Mouse (Mus musculus): ENCODE results near the gene Kcnk5. TPM values are rescaled to one million over a fixed set of nuclear protein-coding genes. Genes with fewer than 3 reads are reported as not detected.

The Kcnk5 gene
- polyA plus RNA-seq, 1 experiment: not detected

DNA sequence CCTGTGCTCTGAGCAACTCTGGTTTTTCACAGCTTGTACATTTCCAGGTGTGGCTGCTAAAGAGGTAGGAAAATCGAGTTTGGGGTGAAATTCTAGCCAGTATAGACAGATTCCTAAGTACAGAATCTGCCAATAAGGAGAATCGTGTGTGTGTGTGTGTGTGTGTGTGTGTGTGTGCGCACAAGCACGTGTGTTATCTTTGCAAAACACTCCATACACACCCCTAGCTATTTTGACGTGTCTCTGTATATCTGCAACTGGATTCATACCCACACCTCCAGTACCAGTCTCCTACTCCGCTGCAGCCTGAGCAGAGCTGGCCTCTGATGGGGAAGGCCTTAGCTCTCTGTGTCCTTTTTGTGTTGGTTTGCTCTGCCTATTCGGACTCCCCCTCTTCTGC, 28.3 kb upstream of the Kcnk5 start:
- 87% methylated on average over 7 of the region's 7 CpGs for WGBS
- H3K4me1 ChIP-seq (ENCODE audit: control insufficient read depth, insufficient read depth, low read length): peaks cover 3% of the 10 kb centered on the region; the same call in 1 of the 2 replicates
- no peak overlapping the region for H3K4me3 ChIP-seq (ENCODE audit: insufficient read depth, low read depth, low read length)
- no peak overlapping the region for H3K27ac ChIP-seq (ENCODE audit: insufficient read depth, low read depth, low read length)
- TF ChIP-seq POLR2A (IDR thresholded peaks at IDR 0.05; ENCODE audit: insufficient read depth, low read depth, low read length) (no peak), CTCF (IDR thresholded peaks at IDR 0.05; ENCODE audit: insufficient read depth, low read depth, low read length) (no peak)

DNA sequence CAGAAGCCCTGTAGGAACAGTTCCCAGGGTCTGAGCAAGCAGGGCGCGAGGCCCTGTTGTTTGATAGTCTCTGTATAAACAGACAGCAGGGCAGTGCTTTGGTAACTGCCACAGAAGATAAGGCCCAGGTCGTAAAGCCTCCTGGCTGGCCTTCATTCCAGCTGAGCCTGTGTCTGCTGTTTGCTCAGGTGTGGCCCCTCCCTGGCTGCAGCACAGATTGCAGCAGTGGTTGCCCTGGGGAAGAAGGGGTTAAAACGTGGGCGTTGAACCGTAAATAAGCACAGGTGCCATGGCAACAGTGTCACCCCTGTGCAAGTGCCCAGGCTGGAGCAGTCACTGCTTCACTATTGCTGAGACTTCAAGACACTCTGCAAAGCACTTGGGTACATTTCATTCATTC, 26.8 kb upstream of the Kcnk5 start:
- Histone ChIP-seq H3K27ac (ENCODE audit: insufficient read depth, low read depth, low read length) (no peak overlapping the region), H3K4me3 (ENCODE audit: insufficient read depth, low read depth, low read length) (no peak overlapping the region), H3K4me1 (ENCODE audit: control insufficient read depth, insufficient read depth, low read length) (peaks cover 3% of the 10 kb centered on the region; the same call in 1 of the 2 replicates)
- no peak for TF ChIP-seq POLR2A (IDR thresholded peaks at IDR 0.05; ENCODE audit: insufficient read depth, low read depth, low read length)
- no peak for TF ChIP-seq CTCF (IDR thresholded peaks at IDR 0.05; ENCODE audit: insufficient read depth, low read depth, low read length)
- WGBS: 38% methylated on average over 6 of the region's 6 CpGs

DNA sequence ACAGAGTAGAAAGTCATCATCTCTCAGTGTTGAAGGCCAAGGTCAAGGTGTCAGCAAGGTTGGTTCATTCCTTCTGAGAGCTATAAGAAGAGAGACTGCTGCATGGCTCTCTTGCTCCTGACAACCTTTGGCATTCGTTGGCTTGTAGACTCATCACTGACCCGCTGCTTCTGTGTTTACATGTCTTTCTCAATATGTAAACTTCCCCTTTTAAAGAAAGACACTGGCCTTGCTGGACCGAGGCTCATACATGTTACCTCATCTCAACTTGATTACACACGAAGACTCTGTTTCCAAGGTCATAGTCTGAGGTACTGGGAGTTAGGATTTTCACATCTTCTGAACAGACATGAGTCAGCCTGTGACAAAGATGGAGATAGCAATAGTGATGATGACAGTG, 24.1 kb upstream of the Kcnk5 start:
- Histone ChIP-seq H3K4me1 (ENCODE audit: control insufficient read depth, insufficient read depth, low read length) (peaks cover 3% of the 10 kb centered on the region; the same call in 1 of the 2 replicates), H3K4me3 (ENCODE audit: insufficient read depth, low read depth, low read length) (no peak overlapping the region), H3K27ac (ENCODE audit: insufficient read depth, low read depth, low read length) (no peak overlapping the region)
- TF ChIP-seq CTCF (IDR thresholded peaks at IDR 0.05; ENCODE audit: insufficient read depth, low read depth, low read length) (no peak), POLR2A (IDR thresholded peaks at IDR 0.05; ENCODE audit: insufficient read depth, low read depth, low read length) (no peak)
- 91% methylated on average over 4 of the region's 4 CpGs for WGBS

DNA sequence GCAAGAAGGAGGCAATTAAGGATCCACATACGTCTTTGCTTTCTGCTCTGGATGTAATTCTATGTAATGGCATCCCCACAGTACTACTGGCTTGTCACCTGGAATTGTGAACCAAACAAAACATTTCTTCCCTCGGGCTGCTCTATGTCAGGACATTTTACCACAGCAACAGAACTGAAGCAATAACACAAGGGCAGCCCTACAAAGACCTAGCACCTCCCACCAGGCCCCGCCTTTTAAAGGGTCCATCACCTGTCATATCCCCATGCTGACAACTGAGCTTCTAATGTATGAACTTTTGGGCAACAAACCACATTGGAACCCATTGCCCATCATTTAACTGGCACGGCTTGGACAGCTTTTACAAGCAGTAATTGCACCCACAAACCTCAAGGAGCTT, 21.7 kb upstream of the Kcnk5 start:
- no peak overlapping the region for H3K27ac ChIP-seq (ENCODE audit: insufficient read depth, low read depth, low read length)
- peaks cover 1% of the 10 kb centered on the region; the same call in 1 of the 2 replicates for H3K4me1 ChIP-seq (ENCODE audit: control insufficient read depth, insufficient read depth, low read length)
- 62% methylated on average over 4 of the region's 4 CpGs for WGBS

DNA sequence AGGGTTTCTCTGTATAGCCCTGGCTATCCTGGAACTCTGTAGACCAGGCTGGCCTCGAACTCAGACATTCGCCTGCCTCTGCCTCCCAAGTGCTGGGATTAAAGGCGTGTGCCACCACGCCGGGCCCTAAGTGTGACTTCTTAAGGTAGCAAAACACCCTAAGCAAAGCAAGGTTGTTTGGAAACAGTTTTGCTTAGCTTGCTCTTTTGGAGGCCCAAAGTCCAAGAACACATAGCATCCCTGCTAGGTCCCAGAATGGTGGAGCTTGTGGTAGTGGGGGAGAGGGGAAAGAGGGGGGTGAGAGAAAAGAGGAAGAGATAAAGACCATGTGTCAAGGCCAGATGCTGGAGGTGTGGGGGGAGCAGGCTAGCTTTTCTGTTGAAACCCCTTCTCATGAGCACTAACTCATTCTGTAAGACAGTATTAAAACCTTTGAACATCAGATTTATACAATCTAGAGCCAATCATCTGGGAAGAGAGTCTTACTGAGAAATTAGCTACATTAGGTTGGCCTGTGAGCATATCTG, 21.1 kb upstream of the Kcnk5 start:
- WGBS: 98% methylated on average over 5 of the region's 5 CpGs
- TF ChIP-seq CTCF (IDR thresholded peaks at IDR 0.05; ENCODE audit: insufficient read depth, low read depth, low read length) (no peak), POLR2A (IDR thresholded peaks at IDR 0.05; ENCODE audit: insufficient read depth, low read depth, low read length) (no peak)
- H3K4me3 ChIP-seq (ENCODE audit: insufficient read depth, low read depth, low read length): no peak overlapping the region
- H3K27ac ChIP-seq (ENCODE audit: insufficient read depth, low read depth, low read length): no peak overlapping the region
- no peaks in the 10 kb centered on the region for H3K4me1 ChIP-seq (ENCODE audit: control insufficient read depth, insufficient read depth, low read length)

More for the DNA sequence above, 21.7 kb upstream of the Kcnk5 start:
- H3K4me3 ChIP-seq (ENCODE audit: insufficient read depth, low read depth, low read length): no peak overlapping the region
- TF ChIP-seq CTCF (IDR thresholded peaks at IDR 0.05; ENCODE audit: insufficient read depth, low read depth, low read length): no peak
- TF ChIP-seq POLR2A (IDR thresholded peaks at IDR 0.05; ENCODE audit: insufficient read depth, low read depth, low read length): no peak

DNA sequence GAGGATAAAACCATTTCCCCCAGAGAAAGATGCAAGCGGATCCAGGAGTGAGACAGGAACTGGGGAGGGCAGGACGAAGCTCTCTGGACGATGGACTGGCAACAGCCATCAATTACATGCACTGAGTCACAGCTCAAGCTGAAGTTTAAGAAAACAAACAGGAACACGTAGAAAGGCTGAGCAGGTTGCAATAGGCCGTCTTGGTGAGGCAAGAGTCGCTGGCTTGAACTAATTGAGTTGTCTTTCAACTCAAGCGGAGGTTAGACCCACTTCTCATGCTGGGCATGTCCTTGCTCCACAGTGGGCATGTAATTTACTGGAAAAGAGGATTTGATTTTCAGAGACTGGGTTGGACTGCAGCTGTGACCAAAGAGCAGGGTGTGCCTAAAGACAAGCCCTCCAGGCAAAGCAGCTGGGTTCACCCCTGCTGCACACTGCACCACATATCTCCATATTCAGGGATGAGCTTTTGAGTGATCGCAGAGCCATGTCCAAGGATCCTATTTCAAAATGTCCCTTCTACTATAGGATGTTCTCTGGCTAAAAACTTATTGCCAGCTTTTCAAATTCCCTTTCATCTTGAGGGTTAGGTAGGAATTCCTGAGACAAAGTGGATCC, 19.6 kb upstream of the Kcnk5 start:
- no peak for TF ChIP-seq POLR2A (IDR thresholded peaks at IDR 0.05; ENCODE audit: insufficient read depth, low read depth, low read length)
- no peak for TF ChIP-seq CTCF (IDR thresholded peaks at IDR 0.05; ENCODE audit: insufficient read depth, low read depth, low read length)
- Histone ChIP-seq H3K27ac (ENCODE audit: insufficient read depth, low read depth, low read length) (no peak overlapping the region), H3K4me3 (ENCODE audit: insufficient read depth, low read depth, low read length) (no peak overlapping the region), H3K4me1 (ENCODE audit: control insufficient read depth, insufficient read depth, low read length) (no peaks in the 10 kb centered on the region)
- WGBS: 53% methylated on average over 8 of the region's 8 CpGs

DNA sequence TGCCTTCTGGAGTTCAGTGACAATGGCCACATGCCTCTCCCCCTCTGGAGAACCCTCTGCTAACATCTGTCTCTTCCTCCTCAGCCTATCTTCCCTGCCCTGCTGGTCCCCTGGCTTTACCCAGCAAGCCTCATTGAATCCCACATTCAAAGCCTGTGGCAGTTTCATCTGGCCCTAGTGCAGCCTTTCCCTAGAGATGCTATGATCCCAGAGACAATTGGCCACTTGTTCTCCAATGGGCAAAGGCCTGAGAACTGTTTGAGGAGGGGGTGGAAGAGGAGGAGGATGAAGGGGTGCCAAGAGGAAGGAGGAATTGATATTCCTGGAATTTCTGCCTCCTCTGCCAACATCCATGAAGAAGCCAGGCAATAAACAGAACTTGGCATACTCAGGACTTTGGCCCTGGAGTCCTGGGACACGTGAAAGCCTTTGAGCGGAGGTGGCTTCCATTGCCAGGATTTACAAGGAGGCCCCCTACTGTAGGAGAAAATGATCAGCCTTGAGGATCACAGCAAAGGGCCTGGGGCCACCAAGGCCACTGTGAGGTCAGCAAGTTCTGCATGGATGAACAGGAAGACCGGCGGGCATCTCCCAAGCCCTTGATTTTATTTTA, 11.6 kb upstream of the Kcnk5 start:
- H3K4me3 ChIP-seq (ENCODE audit: insufficient read depth, low read depth, low read length): no peak overlapping the region
- 52% methylated on average over 4 of the region's 4 CpGs for WGBS
- no peak overlapping the region for H3K27ac ChIP-seq (ENCODE audit: insufficient read depth, low read depth, low read length)
- no peaks in the 10 kb centered on the region for H3K4me1 ChIP-seq (ENCODE audit: control insufficient read depth, insufficient read depth, low read length)
- no peak for TF ChIP-seq POLR2A (IDR thresholded peaks at IDR 0.05; ENCODE audit: insufficient read depth, low read depth, low read length)
- TF ChIP-seq CTCF (IDR thresholded peaks at IDR 0.05; ENCODE audit: insufficient read depth, low read depth, low read length): no peak

DNA sequence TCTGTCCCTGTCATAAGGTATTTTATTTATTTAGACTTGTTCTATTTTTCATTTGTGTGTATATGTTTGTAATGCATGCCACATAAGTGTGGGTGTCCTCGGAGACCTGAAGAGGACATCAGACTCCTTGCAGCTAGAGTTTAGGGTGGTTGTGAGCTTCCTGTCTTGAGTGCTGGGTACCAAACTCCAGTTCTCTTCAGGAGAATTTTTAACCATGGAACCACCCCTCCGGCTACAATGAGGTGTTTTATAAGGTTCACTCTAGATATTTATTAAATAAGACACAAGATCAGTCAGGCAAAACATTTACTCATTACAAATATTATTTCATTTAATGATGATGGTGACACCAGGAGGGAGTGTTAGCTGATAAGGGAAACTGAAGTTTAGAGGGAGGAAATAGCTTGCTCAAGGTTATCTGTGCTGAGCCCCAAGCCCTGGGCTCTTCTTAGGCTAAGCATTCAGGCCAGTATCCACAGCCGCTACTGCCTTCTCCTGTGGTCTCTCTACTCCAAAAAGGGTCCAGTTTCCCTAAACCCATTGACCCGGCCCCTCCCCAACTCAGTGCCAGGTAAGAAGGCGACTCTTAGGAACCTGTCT, 9.6 kb upstream of the Kcnk5 start:
- WGBS: 96% methylated on average over 5 of the region's 5 CpGs
- Histone ChIP-seq H3K4me1 (ENCODE audit: control insufficient read depth, insufficient read depth, low read length) (no peaks in the 10 kb centered on the region), H3K4me3 (ENCODE audit: insufficient read depth, low read depth, low read length) (no peak overlapping the region), H3K27ac (ENCODE audit: insufficient read depth, low read depth, low read length) (no peak overlapping the region)
- TF ChIP-seq CTCF (IDR thresholded peaks at IDR 0.05; ENCODE audit: insufficient read depth, low read depth, low read length): no peak
- TF ChIP-seq POLR2A (IDR thresholded peaks at IDR 0.05; ENCODE audit: insufficient read depth, low read depth, low read length): no peak

DNA sequence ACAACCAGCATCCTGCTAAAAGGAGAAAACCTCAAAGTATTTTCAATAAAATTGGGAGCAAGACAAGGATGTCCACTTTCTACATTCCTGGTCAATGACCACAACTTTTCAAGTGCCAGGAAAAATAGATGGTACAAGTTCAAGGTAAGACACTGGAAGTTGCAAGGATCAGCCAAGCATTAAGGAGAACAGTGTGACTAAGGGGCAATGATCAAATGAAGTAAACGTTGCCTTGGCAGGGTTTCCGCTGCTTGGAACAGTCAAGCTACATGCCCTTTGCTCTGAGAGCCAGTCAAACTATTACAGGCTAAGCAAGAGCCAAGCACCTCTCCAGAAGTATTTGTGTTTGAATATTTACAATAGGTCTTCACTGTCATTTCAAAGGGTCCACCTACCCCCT, 8.1 kb upstream of the Kcnk5 start:
- Histone ChIP-seq H3K27ac (ENCODE audit: insufficient read depth, low read depth, low read length) (no peak overlapping the region), H3K4me3 (ENCODE audit: insufficient read depth, low read depth, low read length) (no peak overlapping the region), H3K4me1 (ENCODE audit: control insufficient read depth, insufficient read depth, low read length) (no peaks in the 10 kb centered on the region)
- WGBS: 64% methylated on average over 2 of the region's 2 CpGs
- no peak for TF ChIP-seq CTCF (IDR thresholded peaks at IDR 0.05; ENCODE audit: insufficient read depth, low read depth, low read length)
- TF ChIP-seq POLR2A (IDR thresholded peaks at IDR 0.05; ENCODE audit: insufficient read depth, low read depth, low read length): no peak
